Mouse (Mus musculus): Measurements from ENCODE around the gene Cpne6. TPM values are rescaled to one million over a fixed set of nuclear protein-coding genes. Genes with fewer than 3 reads are reported as not detected.
A peak's percentile ranks its signal among the peaks of the same experiment; 100 is the strongest.

Cpne6 gene
- total RNA-seq, 2 experiments from 2014 or later, result not detected

DNA sequence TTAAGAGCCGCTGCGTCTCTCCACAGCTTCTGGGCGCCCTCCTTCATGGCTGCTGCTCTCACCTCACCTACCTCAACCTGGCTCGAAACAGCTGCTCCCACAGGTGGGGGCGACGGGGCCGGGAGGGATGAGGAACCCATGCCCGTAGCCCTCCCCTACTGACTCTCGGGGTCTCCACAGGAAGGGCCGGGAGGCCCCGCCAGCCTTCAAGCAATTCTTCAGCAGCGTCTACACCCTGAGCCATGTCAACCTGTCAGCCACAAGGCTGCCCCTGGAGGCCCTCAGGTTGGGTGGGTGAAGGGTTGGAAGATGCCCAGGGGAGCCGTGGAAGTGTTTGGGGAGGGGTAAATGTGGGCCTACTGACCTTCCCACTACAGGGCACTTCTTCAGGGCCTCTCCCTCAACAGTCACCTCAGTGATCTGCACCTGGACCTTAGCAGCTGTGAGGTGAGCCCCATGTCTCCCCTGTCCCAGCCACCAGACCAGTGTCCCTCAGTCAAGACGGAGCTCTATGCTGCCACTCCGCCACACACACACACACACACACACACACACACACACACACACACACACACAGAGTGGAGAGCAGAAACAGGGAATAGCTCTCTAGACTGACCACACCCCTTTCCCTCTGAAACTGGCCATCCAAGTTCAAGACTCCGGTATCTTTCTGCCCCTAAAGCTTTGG, 13.3 kb upstream of the Cpne6 start:
- no peak for DNase-seq (ENCODE audit: low spot score)

DNA sequence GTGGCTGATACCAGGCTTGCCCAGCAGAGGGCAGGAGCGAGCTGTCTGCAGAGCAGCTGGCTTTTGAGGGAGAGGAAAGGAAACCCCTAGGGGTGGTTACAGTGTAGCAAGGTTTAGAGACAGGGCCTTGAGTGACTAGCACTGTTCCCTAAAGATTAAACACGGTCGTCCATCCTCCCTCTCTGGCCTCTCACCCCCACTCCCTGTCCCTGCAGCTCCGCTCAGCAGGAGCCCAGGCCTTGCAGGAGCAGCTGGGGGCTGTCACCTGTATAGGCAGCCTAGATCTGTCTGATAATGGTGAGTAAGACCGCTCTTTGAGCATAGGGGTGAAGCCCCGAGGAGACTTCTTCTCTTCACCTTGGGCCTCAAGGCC, 12.8 kb upstream of the Cpne6 start:
- peak; percentile 83 for DNase-seq (ENCODE audit: low spot score)

DNA sequence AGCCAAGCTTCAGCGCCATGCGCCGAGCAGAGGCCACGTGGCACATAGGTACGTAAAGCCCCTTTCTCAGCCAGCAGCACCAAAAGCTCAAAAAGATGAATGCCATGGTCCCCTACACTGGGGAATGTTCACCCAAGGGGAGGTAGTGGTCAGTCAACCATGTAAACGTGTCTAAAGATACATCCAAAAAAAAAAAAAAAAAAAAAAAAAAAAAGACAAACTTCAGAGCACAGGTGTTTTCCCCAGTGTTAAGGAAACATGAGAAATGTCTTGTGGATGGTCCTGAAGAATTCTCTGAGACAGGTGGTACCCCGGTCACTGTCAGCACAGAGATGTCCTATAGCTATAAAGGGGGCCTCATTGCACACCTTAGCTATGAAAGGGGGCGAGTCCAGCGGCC, 4.6 kb upstream of the Cpne6 start:
- DNase-seq (ENCODE audit: low spot score), result no peak

DNA sequence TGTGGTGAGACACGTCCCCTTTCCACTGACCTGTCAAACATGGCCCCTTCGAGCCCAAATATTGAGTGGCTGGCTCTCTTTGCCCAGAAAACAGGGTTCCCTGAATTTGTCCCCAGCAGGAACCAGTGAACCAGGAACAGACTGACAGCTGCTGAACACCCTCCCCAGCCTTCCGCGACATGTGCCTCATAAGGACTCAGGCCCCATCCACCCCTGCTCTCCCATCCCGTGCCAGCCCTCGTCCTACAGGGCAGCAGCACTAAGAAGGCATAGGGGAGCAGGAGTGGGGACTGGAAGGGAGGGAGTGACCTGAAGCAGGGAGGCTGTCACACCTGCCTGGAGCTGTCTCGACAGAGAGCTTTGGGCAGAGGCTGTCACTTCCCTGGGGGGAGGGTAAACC, 2.4 kb upstream of the Cpne6 start:
- DNase-seq (ENCODE audit: low spot score), result no peak

DNA sequence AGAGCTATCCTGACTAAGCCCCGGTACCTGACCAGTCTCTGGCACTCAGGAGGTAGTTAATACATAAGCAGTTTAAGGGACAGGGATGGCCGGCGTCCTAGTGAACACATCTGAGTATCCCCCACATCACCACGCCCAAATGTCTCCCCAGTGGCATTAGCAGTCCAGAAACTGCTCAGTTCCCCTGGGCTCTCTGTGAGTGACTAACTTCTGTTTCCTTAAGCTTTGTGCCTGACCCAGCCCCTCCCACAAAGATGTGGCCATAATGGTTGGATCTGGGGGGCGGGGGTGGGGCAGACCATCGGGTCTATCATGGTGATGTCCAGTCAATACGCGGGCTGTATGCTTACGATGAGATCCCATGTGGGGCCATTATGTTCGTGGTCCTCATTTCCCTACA, 705 bp upstream of the Cpne6 start:
- no peak for DNase-seq (ENCODE audit: low spot score)

DNA sequence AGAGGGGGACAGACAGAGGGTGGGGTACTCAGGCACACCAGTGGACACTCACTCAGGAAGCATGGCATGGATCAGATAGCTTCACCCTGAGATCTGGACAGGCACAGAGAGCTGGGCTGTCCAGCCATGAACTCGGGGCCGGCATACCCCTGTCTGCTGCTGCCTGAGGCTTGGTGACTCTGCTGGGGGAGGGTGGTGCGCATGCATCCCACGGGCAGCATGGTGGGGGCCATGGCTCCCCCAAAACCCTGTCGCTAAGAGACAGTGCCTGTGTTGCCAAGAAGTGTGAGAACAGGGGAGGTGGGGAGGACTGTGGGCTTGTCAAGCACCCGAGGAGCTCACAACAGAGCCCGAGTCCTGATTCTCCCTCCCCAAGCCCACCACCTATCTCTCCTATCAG, 792 bp downstream of the Cpne6 start:
- no peak for DNase-seq (ENCODE audit: low spot score)

DNA sequence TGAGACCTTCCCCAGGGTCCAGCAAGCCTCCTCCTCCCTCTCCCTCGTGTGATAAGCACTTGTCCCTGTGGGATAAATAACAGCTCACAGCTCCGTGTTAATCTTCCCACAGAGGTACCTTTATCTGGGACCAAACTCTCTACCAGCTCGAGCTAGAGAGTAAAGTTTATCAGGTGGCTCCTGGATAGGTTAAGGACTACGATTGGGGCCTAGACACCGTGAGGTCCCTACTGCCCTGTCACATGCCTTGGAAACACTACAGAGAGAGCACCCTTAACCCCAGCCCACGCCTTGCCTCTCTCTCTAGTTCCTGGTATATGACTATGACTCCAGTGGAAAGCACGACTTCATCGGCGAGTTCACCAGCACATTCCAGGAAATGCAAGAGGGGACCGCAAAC, 3.7 kb downstream of the Cpne6 start:
- no peak for DNase-seq (ENCODE audit: low spot score)

DNA sequence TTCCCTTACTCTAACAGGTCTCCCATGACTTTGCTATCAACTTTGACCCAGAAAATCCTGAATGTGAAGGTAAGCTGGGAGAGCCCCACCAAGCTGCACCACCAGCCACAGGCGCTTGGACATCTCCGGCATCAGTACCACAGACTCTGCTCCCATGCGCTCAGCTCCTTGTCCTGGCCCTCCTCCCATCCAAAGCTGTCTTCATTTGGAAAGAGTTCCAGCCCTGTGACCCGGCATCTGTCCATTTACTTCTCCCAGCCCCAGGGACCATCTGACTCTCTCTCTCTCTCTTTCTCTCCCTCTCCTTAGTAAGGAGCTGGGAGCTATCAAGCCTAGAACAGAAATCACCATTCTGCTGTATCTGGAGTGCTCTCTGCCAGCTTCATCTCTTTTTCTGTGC, 5.6 kb downstream of the Cpne6 start:
- no peak for DNase-seq (ENCODE audit: low spot score)

DNA sequence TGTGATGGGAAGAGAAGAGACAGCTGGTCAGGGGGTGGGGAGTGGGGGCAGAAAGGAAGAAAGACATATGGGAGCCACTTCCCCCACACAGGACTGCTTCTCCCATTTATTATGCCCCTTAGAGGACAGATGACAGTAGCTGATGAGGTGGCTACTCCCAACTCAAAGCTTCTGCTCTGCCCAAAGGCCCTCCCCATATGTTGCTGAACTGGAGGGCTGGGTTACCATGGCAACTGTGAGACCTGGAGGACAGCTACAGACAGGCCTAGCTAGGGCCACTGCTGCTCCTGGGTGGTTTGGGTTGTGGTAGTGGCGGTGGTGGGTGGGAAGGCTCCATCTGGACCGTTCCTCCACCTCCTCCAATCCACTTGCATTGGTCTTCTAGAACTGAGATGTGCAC, 8.7 kb downstream of the Cpne6 start:
- no peak for DNase-seq (ENCODE audit: low spot score)

DNA sequence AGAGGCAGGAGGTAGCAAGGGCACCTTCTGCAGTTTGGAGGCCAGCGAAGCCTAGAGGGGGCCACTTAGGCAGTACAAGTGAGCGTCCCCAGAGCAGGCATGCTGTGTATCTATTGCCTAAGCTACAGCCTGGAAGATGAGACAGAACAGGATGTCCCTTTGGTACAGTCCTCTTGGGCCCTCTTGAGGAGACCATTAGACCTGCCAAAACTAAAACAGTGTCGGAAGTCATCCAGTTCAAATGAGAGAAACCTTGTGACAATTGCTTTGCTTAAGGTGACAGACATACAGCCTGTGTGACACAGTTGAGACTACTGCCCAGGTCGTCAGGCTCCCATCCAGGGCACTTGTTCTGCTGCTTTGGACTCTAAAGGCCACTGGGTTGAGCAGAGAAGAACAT, 9.4 kb downstream of the Cpne6 start:
- no peak for DNase-seq (ENCODE audit: low spot score)

DNA sequence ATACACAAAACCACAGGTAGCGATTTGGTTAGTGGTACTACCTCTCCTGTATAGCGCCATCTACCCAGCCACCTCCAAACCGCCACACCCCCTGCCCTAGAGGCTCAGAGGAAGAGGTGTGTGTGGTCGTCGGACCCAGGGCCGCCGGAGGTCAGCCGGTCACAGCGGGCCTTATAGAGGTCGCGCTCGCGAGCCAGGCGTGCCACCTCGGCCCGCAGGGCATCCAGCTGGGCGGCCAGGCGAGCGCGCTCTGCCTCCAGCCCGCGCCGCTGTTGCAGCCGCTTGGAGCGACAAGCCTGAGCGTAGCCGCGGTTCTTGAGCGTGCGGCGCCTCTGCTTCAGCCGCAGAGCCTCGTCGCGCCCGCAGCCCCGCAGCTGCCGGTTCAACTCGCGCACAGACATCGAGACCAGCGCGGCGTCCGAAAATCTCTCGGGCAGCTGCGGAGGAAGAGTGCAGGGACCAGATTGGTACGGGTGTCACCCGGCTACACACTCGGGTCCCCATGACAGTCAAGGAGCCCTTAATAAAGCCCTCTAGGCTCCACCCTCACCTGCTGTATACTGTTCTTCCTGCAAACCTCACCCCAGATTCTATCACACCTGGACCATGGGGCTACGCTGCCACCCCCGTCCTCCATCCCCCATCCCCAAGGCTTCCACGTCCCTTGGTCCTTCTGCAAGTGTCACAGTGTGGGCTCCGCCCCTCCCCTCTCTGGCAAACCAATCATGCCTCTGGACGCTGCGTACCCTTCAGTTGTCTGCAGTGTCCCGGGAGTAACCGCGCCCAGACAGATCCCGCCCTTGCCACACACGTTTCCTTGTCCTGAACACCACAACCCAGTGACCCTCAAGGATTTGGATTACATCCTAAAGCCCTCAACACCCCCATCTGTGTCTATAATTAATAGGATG, 10.5 kb downstream of the Cpne6 start:
- no peak for DNase-seq (ENCODE audit: low spot score)

DNA sequence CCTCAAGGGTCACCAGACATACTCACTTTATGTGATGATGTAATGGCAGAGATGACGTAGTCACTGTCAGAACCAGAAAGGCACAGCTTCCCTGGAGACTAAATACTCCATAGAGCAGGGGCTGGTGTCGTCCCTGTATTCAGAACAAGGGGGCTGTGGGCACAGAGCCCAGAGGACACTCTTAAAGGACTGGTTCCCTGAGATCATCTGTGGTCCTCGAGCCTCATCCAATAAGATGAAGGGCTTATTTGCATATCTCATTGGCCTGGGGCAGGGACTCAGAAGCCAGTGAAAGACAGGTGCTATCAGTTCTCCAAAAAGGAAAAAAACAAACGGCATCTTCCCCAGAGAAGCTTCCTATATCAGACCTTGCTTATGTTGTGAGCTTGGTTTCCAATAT, 13.8 kb downstream of the Cpne6 start:
- DNase-seq (ENCODE audit: low spot score), result no peak

DNA sequence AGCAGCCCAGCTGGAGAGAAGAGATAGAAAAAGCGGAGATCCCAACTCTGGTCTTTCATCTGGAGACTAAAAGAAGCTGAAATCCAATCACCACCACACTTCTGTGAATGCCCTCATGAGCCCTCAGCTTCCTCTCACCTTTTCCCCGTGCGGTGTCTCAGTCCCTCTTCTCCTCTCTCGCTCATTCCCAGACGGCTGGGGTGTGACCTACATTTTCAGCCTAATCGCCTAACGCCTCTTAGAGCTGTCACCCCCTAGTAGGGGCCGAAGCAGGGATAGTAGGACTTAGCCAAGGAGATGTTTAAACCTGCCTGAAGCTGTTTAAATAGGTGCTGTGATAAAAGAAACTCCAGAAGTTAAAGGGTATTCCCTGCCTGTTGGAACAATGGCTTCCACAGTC, 14.5 kb downstream of the Cpne6 start, which contains the start of gene Nrl:
Gene Nrl (minus strand): TSS at position 197 of the 400 bp plus-strand sequence.
- no peak for DNase-seq (ENCODE audit: low spot score)

DNA sequence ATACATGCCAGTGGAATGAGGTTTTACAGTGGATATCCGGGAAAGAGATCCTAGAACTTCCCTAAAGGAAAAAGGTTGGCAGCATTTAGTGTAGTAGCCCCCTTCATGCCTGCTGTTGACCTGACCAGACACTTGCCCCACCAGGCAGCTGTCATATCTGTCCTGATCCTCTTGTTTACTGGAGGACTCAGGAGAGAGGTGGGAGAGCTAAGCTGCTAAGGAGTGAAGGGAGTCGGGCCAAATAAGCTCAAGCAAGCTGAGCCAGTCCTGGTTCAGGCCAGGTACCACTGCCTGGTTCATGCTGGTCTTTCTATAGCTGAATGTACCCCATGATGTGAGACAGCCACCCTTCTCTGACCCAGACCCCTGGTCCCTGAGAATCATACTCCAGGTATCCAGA, 16.4 kb downstream of the Cpne6 start:
- no peak for DNase-seq (ENCODE audit: low spot score)

DNA sequence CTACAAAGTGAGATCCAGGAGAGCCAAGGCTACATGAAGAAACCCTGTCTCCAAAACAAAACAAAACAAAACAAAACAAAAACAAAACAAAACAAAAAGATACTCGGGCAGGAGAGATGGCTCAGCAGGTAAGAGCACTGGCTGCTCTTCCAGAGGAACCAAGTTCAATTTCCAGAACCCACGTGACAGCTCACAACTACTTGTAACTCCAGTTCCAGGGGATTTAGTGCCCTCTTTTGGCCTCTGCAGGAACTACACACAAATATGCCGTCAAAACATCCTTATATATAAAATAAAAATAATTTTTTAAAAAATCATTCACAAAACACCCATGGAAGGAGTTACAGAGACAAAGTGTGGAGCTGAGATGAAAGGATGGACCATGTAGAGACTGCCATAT, 17.7 kb downstream of the Cpne6 start:
- DNase-seq (ENCODE audit: low spot score), result peak; percentile 25

DNA sequence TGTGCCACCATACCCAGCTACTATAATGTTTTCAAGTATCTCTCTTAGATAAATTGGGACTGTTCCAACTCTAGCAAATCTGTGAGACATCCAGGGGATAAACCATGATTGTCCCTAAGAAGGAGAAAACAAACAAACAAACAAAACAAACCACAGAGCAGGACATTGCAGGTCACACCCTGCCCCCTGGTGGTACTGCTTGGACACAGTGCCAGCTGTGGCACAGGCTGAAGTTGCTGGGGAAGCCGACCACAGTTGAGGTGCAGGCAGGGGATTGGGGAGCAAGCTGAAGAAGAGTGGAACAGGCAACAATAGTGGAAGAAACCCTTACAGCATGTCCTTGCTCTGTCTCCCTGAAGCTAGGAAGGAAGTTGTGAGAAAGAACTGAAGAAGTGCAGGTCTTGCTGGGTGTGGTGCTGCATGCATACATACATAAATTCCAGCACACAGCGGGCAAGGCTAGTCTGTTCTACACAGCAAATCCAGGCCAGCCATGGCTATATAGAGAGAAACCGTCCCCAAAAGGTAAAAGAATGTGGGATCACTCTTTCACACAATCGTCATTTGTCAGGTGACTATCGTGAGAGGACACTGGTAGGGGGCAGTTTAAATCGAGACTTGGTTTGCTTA, 26.0 kb downstream of the Cpne6 start:
- DNase-seq (ENCODE audit: low spot score), result no peak

DNA sequence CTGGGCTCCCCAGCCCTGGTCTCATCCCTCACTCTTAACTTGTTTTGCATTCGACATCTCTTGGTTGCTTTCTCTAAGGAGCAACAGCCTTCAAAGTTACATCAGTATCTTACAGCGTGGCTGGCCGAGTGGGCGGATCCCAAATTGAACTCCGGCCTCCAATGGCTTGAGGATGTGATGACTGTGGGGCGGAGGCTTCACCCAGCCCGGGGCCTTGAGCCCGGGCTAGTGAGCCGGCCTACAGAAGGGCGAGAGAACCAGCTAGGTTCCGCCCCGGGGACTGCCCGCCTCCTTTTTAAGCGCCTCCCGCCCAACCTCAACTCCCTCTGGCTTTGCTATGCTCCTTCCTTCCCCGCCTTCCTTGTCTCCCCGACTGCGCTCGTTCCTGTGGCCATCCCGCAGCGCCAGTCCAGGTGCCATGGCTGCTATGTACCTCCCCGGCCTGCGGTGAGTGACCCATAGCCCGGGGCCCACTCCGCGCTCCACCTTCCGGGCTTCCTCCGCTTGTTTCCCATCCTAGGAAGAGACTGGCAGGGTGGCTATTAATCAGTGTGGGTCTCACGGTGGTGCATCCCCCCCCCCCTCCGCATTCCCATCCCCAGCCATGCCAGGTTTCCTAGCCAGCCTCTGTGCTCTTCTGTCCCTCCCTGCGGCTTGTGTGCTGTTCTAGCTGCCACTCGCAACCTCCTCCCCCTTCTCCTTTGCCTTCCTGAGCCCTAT, 30.0 kb downstream of the Cpne6 start, which contains the start of gene Pck2:
Gene Pck2 (plus strand): TSS at position 200 of the 720 bp plus-strand sequence.
- DNase-seq (ENCODE audit: low spot score), result peak; percentile 86

DNA sequence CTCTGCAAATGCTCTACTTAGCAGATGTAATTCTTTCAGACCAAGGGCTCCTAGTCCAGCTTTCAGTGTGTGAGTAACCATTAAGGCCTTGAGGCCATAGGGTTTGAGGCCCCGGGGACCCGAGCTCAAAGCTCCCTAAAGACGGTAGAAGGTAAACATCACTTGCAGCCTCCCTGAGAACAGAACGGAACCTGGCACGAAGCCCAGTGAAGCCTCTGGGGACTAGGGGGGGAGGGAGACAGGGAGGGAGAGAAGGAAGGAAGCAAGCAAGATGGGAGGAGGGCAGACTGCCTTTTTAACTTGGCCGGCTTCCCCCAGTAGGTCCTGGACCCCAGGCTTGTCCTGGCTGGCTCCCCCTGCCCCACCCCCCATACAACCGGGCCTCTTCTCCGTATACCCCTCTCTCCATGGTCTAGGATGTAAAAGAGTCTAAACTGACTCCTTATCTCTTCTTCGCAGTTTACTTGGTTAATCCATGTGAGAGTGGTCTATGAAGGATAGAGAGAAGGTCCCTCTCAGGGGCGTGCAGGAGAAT, 30.6 kb downstream of the Cpne6 start:
- DNase-seq (ENCODE audit: low spot score), result peak; percentile 78

DNA sequence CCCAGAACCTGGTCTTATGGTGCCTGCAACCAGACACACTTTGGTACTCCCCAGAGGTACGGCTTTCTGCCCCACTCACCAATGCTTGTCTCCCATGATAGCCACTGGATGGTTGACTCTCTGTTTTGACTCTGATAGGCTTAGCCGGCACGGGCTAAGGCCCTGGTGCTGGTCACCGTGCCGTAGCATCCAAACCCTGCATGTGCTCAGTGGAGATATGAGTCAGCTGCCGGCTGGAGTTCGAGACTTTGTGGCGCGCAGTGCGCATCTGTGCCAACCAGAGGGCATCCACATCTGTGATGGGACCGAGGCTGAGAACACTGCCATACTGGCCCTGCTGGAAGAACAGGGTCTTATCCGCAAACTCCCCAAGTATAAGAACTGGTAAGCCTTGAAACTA, 32.0 kb downstream of the Cpne6 start:
- DNase-seq (ENCODE audit: low spot score), result no peak

DNA sequence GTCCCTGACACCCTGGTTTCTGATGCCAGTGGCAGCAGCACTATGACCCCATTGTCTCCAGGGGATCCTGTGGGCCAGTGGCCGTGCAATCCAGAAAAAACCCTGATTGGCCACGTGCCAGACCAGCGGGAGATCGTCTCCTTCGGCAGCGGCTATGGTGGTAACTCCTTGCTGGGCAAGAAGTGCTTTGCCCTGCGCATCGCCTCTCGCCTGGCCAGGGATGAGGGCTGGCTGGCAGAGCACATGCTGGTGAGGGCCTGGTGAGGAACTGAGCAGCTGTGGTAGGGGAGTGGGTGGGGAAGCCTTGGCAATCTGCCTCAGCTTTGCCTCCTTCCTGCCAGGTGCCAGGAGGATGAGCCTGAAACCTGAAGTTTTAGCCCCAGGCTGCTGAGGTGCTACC, 34.1 kb downstream of the Cpne6 start:
- DNase-seq (ENCODE audit: low spot score), result no peak

DNA sequence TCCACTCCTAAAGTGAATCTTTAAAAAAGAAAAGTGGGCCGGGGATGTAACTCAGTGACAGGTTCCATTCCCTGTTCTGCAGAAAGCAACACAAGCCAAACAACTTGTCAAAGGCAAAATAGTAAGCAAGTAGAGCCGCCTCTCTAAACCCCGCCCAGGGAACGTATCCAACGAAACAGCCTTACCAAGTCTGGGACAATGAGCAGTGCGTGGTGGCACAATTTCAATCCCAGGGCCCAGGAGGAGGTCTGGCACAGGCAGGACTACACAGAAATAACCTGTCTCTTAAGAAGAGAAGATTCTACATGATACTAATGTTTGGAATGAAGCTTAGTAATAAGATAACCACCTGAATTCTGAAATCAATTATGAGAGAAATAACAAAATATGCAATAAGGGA, 39.9 kb downstream of the Cpne6 start:
- no peak for DNase-seq (ENCODE audit: low spot score)

DNA sequence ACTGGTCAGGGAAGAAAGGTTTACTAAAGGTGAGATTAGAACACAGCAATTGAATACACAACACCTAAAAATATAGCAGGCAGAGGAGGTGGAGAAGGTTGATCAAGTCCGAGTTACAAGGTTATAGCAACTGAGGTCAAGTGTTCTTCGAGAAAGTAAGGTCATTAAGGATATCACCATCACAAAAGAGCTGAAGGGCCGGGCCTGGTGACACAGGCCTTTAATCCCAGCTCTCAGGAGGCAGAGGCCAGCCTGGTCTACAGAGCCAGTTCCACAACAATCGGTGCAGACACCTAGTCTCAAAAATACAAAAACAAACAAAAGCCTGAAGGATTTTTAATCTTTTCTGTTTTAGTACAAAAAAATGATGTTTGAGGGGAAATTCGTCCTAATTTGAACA, 41.1 kb downstream of the Cpne6 start:
- no peak for DNase-seq (ENCODE audit: low spot score)
